Mouse (Mus musculus): Measurements from ENCODE around the gene Glra4. TPM values are rescaled to one million over a fixed set of nuclear protein-coding genes. Genes with fewer than 3 reads are reported as not detected.
A peak's percentile ranks its signal among the peaks of the same experiment; 100 is the strongest.

The Glra4 gene
- 0.10 and 0.20 TPM in 2 replicates for polyA plus RNA-seq (2015; fragmentation: Nextera tagmentation; extraction: Ambion mirVana)

- Histone ChIP-seq H3K4me2 (replicated peaks) (no peak within 1 kb of the TSS), H3K4me1 (no peaks in the 10 kb centered on the region), H3K36me3 (no peaks in the 10 kb centered on the region), H3K4me3 (no peak within 1 kb of the TSS), H3K27ac (no peak within 1 kb of the TSS), H3K9ac (no peak within 1 kb of the TSS), H3K27me3 (peaks cover 21% of the 10 kb centered on the region), H3K9me3 (no peaks in the 10 kb centered on the region)
- 70% methylated on average over 3 of the region's 3 CpGs for WGBS
- no peak for ATAC-seq (ENCODE audit: low FRiP score, low read depth)
Observed at GRCm38 (mm10) chrX:136780041-136780440, at the start of gene Glra4. Gene Glra4 (minus strand): TSS chrX:136780141.

GRCm38 (mm10) chrX:136828610-136829009, 48.7 kb upstream of the Glra4 start:
- Histone ChIP-seq H3K27me3 (peaks cover 10% of the 10 kb centered on the region; the same call in 1 of the 2 replicates), H3K9me3 (no peaks in the 10 kb centered on the region), H3K36me3 (no peaks in the 10 kb centered on the region), H3K9ac (no peak overlapping the region), H3K27ac (no peak overlapping the region), H3K4me1 (no peaks in the 10 kb centered on the region), H3K4me3 (no peak overlapping the region), H3K4me2 (replicated peaks) (no peak overlapping the region)
- ATAC-seq (ENCODE audit: low FRiP score, low read depth): no peak

- H3K9me3 ChIP-seq: no peaks in the 10 kb centered on the region
- H3K27me3 ChIP-seq: peaks cover 6% of the 10 kb centered on the region; the same call in 1 of the 2 replicates
- H3K36me3 ChIP-seq: no peaks in the 10 kb centered on the region
- no peak for ATAC-seq (ENCODE audit: low FRiP score, low read depth)
- H3K4me2 ChIP-seq (replicated peaks): no peak overlapping the region
- no peaks in the 10 kb centered on the region for H3K4me1 ChIP-seq
- WGBS: 64% methylated on average over 4 of the region's 4 CpGs
- no peak overlapping the region for H3K27ac ChIP-seq
- H3K9ac ChIP-seq: no peak overlapping the region
- no peak overlapping the region for H3K4me3 ChIP-seq
Observed at GRCm38 (mm10) chrX:136825016-136825415, 45.1 kb upstream of the Glra4 start.

- Histone ChIP-seq H3K4me1 (no peaks in the 10 kb centered on the region), H3K4me2 (replicated peaks) (no peak within 1 kb of the TSS), H3K9ac (no peak within 1 kb of the TSS), H3K27ac (no peak within 1 kb of the TSS), H3K36me3 (no peaks in the 10 kb centered on the region), H3K4me3 (no peak within 1 kb of the TSS), H3K27me3 (peaks cover 19% of the 10 kb centered on the region; the same call in 1 of the 2 replicates), H3K9me3 (no peaks in the 10 kb centered on the region)
- ATAC-seq (ENCODE audit: low FRiP score, low read depth): no peak
- WGBS: 44% methylated on average over 1 of the region's 1 CpGs
Observed at GRCm38 (mm10) chrX:136822371-136822770, 42.4 kb upstream of the Glra4 start, which contains the start of gene Plp1. Gene Plp1 (plus strand): TSS chrX:136822671.

GRCm38 (mm10) chrX:136820250-136820649, 40.3 kb upstream of the Glra4 start:
- no peaks in the 10 kb centered on the region for H3K9me3 ChIP-seq
- no peak overlapping the region for H3K4me3 ChIP-seq
- H3K4me1 ChIP-seq: no peaks in the 10 kb centered on the region
- peak; percentile 44; the same call in 1 of the 2 replicates for ATAC-seq (ENCODE audit: low FRiP score, low read depth)
- H3K27me3 ChIP-seq: peaks cover 19% of the 10 kb centered on the region; the same call in 1 of the 2 replicates
- H3K27ac ChIP-seq: no peak overlapping the region
- no peak overlapping the region for H3K4me2 ChIP-seq (replicated peaks)
- H3K9ac ChIP-seq: no peak overlapping the region
- no peaks in the 10 kb centered on the region for H3K36me3 ChIP-seq
- 9% methylated on average over 1 of the region's 1 CpGs for WGBS

GRCm38 (mm10) chrX:136819752-136820151, 39.8 kb upstream of the Glra4 start:
- Histone ChIP-seq H3K9me3 (no peaks in the 10 kb centered on the region), H3K9ac (no peak overlapping the region), H3K4me3 (no peak overlapping the region), H3K4me2 (replicated peaks) (no peak overlapping the region), H3K27me3 (peaks cover 19% of the 10 kb centered on the region; the same call in 1 of the 2 replicates), H3K4me1 (no peaks in the 10 kb centered on the region), H3K36me3 (no peaks in the 10 kb centered on the region), H3K27ac (no peak overlapping the region)
- 93% methylated on average over 6 of the region's 6 CpGs for whole genome bisulfite sequencing
- ATAC-seq (ENCODE audit: low FRiP score, low read depth): no peak

- Histone ChIP-seq H3K4me1 (no peaks in the 10 kb centered on the region), H3K36me3 (no peaks in the 10 kb centered on the region), H3K9me3 (no peaks in the 10 kb centered on the region), H3K9ac (no peak overlapping the region), H3K4me2 (replicated peaks) (no peak overlapping the region), H3K27me3 (peaks cover 7% of the 10 kb centered on the region; the same call in 1 of the 2 replicates), H3K4me3 (no peak overlapping the region), H3K27ac (no peak overlapping the region)
- WGBS: 39% methylated on average over 2 of the region's 2 CpGs
- no peak for ATAC-seq (ENCODE audit: low FRiP score, low read depth)
Observed at GRCm38 (mm10) chrX:136797223-136797622, 17.3 kb upstream of the Glra4 start.

- Histone ChIP-seq H3K4me2 (replicated peaks) (no peak overlapping the region), H3K4me3 (no peak overlapping the region), H3K27ac (no peak overlapping the region), H3K9ac (no peak overlapping the region), H3K27me3 (peaks cover 15% of the 10 kb centered on the region; the same call in 1 of the 2 replicates), H3K4me1 (no peaks in the 10 kb centered on the region), H3K36me3 (no peaks in the 10 kb centered on the region), H3K9me3 (no peaks in the 10 kb centered on the region)
- 87% methylated on average over 4 of the region's 4 CpGs for WGBS
- no peak for ATAC-seq (ENCODE audit: low FRiP score, low read depth)
Observed at GRCm38 (mm10) chrX:136789446-136789845, 9.5 kb upstream of the Glra4 start.

- H3K4me3 ChIP-seq: no peak overlapping the region
- no peak overlapping the region for H3K9ac ChIP-seq
- no peak overlapping the region for H3K27ac ChIP-seq
- H3K27me3 ChIP-seq: peaks cover 21% of the 10 kb centered on the region
- no peak overlapping the region for H3K4me2 ChIP-seq (replicated peaks)
- no peaks in the 10 kb centered on the region for H3K4me1 ChIP-seq
- no peak for ATAC-seq (ENCODE audit: low FRiP score, low read depth)
- 59% methylated on average over 2 of the region's 2 CpGs for WGBS
- H3K36me3 ChIP-seq: no peaks in the 10 kb centered on the region
- H3K9me3 ChIP-seq: no peaks in the 10 kb centered on the region
Observed at GRCm38 (mm10) chrX:136779262-136779661, 679 bp downstream of the Glra4 start.

- Histone ChIP-seq H3K9me3 (no peaks in the 10 kb centered on the region), H3K36me3 (no peaks in the 10 kb centered on the region), H3K4me1 (no peaks in the 10 kb centered on the region), H3K27me3 (peaks cover 17% of the 10 kb centered on the region), H3K4me3 (no peak overlapping the region), H3K27ac (no peak overlapping the region), H3K9ac (no peak overlapping the region), H3K4me2 (replicated peaks) (no peak overlapping the region)
- no peak for ATAC-seq (ENCODE audit: low FRiP score, low read depth)
- 84% methylated on average over 3 of the region's 3 CpGs for WGBS
Observed at GRCm38 (mm10) chrX:136778046-136778445, 1.9 kb downstream of the Glra4 start.

GRCm38 (mm10) chrX:136773035-136773434, 6.9 kb downstream of the Glra4 start:
- Histone ChIP-seq H3K4me3 (no peak overlapping the region), H3K4me2 (replicated peaks) (no peak overlapping the region), H3K36me3 (no peaks in the 10 kb centered on the region), H3K27ac (no peak overlapping the region), H3K4me1 (no peaks in the 10 kb centered on the region), H3K27me3 (peaks cover 3% of the 10 kb centered on the region; the same call in 1 of the 2 replicates), H3K9me3 (no peaks in the 10 kb centered on the region), H3K9ac (no peak overlapping the region)
- ATAC-seq (ENCODE audit: low FRiP score, low read depth): no peak
- WGBS: 73% methylated on average over 1 of the region's 1 CpGs

- no peak for ATAC-seq (ENCODE audit: low FRiP score, low read depth)
- WGBS: 79% methylated on average over 11 of the region's 11 CpGs
- no peaks in the 10 kb centered on the region for H3K9me3 ChIP-seq
- no peak overlapping the region for H3K27ac ChIP-seq
- H3K36me3 ChIP-seq: peaks cover 3% of the 10 kb centered on the region; the same call in 1 of the 2 replicates
- H3K4me2 ChIP-seq (replicated peaks): no peak overlapping the region
- no peak overlapping the region for H3K9ac ChIP-seq
- 0 out of 2 replicates have a peak, but pooled peaks cover 5% of the 10 kb centered on the region for H3K27me3 ChIP-seq
- H3K4me3 ChIP-seq: no peak overlapping the region
- no peaks in the 10 kb centered on the region for H3K4me1 ChIP-seq
Observed at GRCm38 (mm10) chrX:136761103-136762074, 18.6 kb downstream of the Glra4 start.

Data from limb, embryonic 13.5 days (tissue).